Mouse (Mus musculus) neural tube, embryonic 11.5 days (tissue): Measurements from ENCODE around the gene Atoh7. TPM values are rescaled to one million over a fixed set of nuclear protein-coding genes. Genes with fewer than 3 reads are reported as not detected.

Experiments
- ATAC-seq: fragments of 200-750 bp; cut with Nextera tagmentation; 2 replicates; pipeline ENCODE4 v1.8.0; 2017; ENCODE audit warnings: moderate number of reproducible peaks, mild to moderate bottlenecking, moderate TSS enrichment, moderate library complexity; ENCODE audit not compliant: insufficient read depth, low FRiP score, low TSS enrichment
- DNase-seq: peaks from one replicate; pipeline ENCODE4 v3.0.0-alpha.2; 2015; ENCODE audit warnings: low spot score
- H3K27ac ChIP-seq: fragments of 300-500 bp; sonication (generic); 2 replicates; pipeline ENCODE4 v1.5.1; 2014; ENCODE audit warnings: low read depth, mild to moderate bottlenecking, low read length
- H3K27me3 ChIP-seq: fragments of 300-500 bp; sonication (generic); 2 replicates; pipeline ENCODE4 v1.6.1; 2014; ENCODE audit warnings: mild to moderate bottlenecking, low read length, mixed read lengths; ENCODE audit not compliant: control insufficient read depth, insufficient read depth
- H3K36me3 ChIP-seq: fragments of 300-500 bp; sonication (generic); 2 replicates; pipeline ENCODE4 v1.6.1; 2014; ENCODE audit warnings: mild to moderate bottlenecking, low read length, moderate library complexity, mixed read lengths; ENCODE audit not compliant: control insufficient read depth, insufficient read depth
- H3K4me1 ChIP-seq: fragments of 300-500 bp; sonication (generic); 2 replicates; pipeline ENCODE4 v1.6.1; 2014; ENCODE audit warnings: low read length, mixed read lengths; ENCODE audit not compliant: control insufficient read depth, insufficient read depth
- H3K4me2 ChIP-seq: fragments of 300-500 bp; sonication (generic); 2 replicates; pipeline ENCODE4 v1.6.1; 2014; ENCODE audit warnings: low read depth, mild to moderate bottlenecking, moderate library complexity
- H3K4me3 ChIP-seq: fragments of 300-500 bp; sonication (generic); 2 replicates; pipeline ENCODE4 v1.5.1; 2014; ENCODE audit warnings: low read depth, low read length
- H3K9ac ChIP-seq: fragments of 300-500 bp; sonication (generic); 2 replicates; pipeline ENCODE4 v1.6.1; 2014; ENCODE audit warnings: mild to moderate bottlenecking, low read length
- H3K9me3 ChIP-seq: fragments of 300-500 bp; sonication (generic); 2 replicates; pipeline ENCODE4 v1.6.1; 2016; ENCODE audit warnings: low read length; ENCODE audit not compliant: control insufficient read depth
- WGBS: fragments of 180-500 bp; shearing (Covaris S2); extraction: QIAGEN DNeasy Blood & Tissue Kit; methylation state at CpG from one replicate; pipeline ENCODE4 v1.1.7; 2014; 5-methylcytosine and 5-hydroxymethylcytosine counted together
- polyA plus RNA-seq: library from polyadenylated mRNA; unstranded; fragments of >200 nt; fragmentation: Nextera tagmentation; extraction: Ambion mirVana; gene quantifications from 2 replicates; pipeline ENCODE4 v1.2.1, GENCODE M21; 2014

The Atoh7 gene
- polyA plus RNA-seq, 1 experiment from 2014 or later: 0.89 TPM

DNA sequence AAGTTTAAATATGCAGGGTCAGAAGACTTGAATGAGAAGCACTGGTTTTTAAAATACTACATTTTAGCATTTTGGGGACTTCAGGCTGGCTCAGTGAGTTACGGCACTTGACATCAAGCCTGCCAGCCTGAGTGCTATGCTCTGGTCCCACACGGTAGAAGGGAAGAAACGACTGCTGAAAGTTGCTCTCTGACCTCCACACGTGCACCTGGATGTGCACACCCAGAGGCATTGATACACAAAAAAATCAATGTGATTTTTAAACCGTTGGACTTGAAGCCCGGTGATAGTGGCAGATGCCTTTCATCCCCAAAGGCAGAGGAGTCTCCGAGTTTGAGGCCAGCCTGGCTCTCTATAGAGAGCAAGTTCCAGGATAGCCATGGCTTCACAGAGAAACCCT, 7.5 kb upstream of the Atoh7 start:
- no peaks in the 10 kb centered on the region for H3K9me3 ChIP-seq
- no peak overlapping the region for H3K9ac ChIP-seq
- H3K4me1 ChIP-seq: no peaks in the 10 kb centered on the region
- ATAC-seq: no peak
- no peak overlapping the region for H3K4me3 ChIP-seq
- DNase-seq: no peak
- WGBS: 74% methylated on average over 7 of the region's 7 CpGs
- no peak overlapping the region for H3K4me2 ChIP-seq
- 0 out of 2 replicates have a peak, but pooled peaks cover 2% of the 10 kb centered on the region for H3K27me3 ChIP-seq
- no peaks in the 10 kb centered on the region for H3K36me3 ChIP-seq
- H3K27ac ChIP-seq: no peak overlapping the region

DNA sequence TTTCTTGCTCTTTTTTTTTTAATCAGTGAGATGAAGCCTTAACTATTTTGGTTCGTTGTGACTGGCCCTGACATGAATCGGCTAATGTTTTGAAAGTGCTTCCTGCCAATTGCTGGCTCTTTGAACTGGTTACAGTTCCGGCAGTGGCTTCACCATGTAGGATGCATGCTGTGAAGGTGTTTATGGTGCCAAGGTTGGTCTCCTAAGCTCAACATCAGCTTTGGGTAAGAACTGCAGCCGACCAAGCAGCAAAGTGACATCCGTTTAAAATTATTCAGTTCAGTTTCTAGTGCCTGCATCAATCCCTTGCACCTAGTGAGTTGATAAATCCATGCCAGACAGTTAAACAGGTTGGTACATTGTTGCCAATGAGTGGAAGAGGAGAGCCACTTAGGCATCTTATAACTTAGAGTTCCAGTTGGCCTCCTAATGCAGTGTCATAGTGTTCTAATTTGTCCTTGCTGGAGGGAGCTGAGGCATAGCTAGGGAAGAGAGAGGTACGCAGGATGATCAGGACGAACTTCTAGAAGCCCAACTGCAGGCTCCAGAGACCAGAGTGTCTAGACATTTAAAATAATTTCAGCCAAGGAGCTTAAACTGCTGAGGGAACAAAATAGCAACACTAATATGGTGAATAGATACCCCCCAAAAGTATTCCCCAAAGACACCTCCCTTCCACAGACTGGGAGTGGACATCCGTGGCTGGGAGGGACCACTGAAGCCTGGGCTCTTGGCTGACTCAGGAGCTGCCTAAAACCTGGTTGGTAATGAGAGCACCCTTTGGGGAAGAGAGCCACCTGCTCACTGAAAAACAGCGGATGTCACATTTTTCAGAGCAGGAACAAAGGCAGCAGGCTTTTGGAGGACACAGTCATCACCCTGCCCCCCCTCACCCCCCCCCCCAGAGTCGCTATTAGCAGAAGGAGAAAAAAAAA, 6.6 kb upstream of the Atoh7 start:
- Histone ChIP-seq H3K4me2 (no peak overlapping the region), H3K36me3 (no peaks in the 10 kb centered on the region), H3K9me3 (no peaks in the 10 kb centered on the region), H3K4me1 (no peaks in the 10 kb centered on the region), H3K27me3 (peaks cover 2% of the 10 kb centered on the region; the same call in 1 of the 2 replicates), H3K27ac (no peak overlapping the region), H3K9ac (no peak overlapping the region), H3K4me3 (no peak overlapping the region)
- no peak for ATAC-seq
- no peak for DNase-seq
- WGBS: 74% methylated on average over 9 of the region's 10 CpGs

DNA sequence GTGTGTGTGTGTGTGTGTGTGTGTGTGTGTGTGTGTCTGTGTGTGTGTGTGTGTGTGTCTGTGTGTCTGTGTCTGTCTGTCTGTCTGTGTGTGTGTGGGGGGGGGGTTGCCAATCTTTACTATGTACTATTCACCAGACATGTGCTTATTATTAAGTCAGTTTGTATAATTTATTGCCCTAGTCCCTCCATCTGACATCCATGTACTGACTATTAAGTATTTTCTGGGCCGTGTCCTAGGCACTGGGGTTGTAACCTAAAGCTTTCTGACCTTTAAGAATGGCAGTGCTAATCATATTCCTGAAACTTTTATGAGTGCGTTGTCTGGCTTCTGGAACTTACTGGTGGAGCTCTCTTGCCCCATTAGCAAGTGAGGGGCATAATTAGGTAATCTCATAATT, 2.7 kb upstream of the Atoh7 start:
- H3K27ac ChIP-seq: no peak overlapping the region
- no peak overlapping the region for H3K4me2 ChIP-seq
- no peaks in the 10 kb centered on the region for H3K9me3 ChIP-seq
- H3K9ac ChIP-seq: no peak overlapping the region
- H3K27me3 ChIP-seq: peaks cover 9% of the 10 kb centered on the region
- WGBS: 67% methylated on average over 2 of the region's 2 CpGs
- ATAC-seq (no peak), DNase-seq (no peak)
- H3K4me3 ChIP-seq: no peak overlapping the region
- H3K4me1 ChIP-seq: peaks cover 4% of the 10 kb centered on the region; the same call in 1 of the 2 replicates
- H3K36me3 ChIP-seq: no peaks in the 10 kb centered on the region

DNA sequence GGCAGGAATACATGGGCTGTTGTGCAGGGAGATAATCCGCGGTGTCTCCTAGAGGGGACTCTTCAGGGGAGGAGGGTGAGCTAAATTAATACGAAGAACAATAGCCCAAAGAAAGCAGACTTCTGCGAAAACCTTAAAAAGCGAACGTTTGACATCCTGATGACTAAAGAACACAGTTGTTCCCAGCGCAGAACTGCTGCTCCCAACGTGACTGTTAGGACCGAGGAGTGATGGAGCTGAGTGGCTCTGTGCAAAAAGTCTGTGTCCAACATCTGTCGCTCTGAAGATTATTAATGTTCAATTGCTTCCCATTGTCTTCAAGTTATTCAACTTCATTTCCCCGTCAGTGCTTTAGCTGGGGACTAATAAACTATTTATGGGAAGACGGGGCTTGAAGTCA, 1.3 kb upstream of the Atoh7 start:
- no peak overlapping the region for H3K4me2 ChIP-seq
- no peaks in the 10 kb centered on the region for H3K36me3 ChIP-seq
- H3K4me3 ChIP-seq: no peak overlapping the region
- no peak overlapping the region for H3K9ac ChIP-seq
- H3K9me3 ChIP-seq: no peaks in the 10 kb centered on the region
- no peak for ATAC-seq
- H3K27me3 ChIP-seq: peaks cover 9% of the 10 kb centered on the region
- 59% methylated on average over 12 of the region's 12 CpGs for WGBS
- no peak overlapping the region for H3K27ac ChIP-seq
- DNase-seq: no peak
- peaks cover 4% of the 10 kb centered on the region; the same call in 1 of the 2 replicates for H3K4me1 ChIP-seq

DNA sequence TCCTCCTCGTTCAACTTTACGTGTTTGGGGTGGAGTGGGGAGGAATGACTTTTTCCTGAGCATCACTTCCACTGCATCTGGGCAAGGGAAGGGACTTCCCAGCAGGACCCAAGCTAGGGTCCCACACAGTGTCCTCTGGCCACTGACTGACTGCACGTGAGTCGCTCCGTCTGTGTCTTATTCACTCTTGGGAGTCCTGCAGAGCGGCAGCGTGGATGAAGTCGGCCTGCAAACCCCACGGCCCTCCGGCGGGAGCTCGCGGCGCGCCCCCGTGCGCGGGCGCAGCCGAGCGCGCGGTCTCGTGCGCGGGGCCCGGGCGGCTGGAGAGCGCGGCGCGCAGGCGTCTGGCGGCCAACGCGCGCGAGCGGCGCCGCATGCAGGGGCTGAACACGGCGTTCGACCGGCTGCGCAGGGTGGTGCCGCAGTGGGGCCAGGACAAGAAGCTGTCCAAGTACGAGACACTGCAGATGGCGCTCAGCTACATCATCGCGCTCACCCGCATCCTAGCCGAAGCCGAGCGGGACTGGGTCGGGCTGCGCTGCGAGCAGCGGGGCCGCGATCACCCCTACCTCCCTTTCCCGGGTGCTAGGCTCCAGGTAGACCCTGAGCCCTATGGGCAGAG, 601 bp downstream of the Atoh7 start:
- peaks cover 4% of the 10 kb centered on the region; the same call in 1 of the 2 replicates for H3K4me1 ChIP-seq
- H3K36me3 ChIP-seq: no peaks in the 10 kb centered on the region
- under 1% methylated on average over 62 of the region's 62 CpGs for WGBS
- H3K4me3 ChIP-seq: peak overlapping the region; percentile 48
- H3K27ac ChIP-seq: no peak overlapping the region
- no peaks in the 10 kb centered on the region for H3K9me3 ChIP-seq
- peak; percentile 88 for ATAC-seq
- peak overlapping the region; percentile 78 for H3K4me2 ChIP-seq
- H3K9ac ChIP-seq: peak overlapping the region; percentile 61
- peaks cover 9% of the 10 kb centered on the region for H3K27me3 ChIP-seq
- peak; percentile 78 for DNase-seq

DNA sequence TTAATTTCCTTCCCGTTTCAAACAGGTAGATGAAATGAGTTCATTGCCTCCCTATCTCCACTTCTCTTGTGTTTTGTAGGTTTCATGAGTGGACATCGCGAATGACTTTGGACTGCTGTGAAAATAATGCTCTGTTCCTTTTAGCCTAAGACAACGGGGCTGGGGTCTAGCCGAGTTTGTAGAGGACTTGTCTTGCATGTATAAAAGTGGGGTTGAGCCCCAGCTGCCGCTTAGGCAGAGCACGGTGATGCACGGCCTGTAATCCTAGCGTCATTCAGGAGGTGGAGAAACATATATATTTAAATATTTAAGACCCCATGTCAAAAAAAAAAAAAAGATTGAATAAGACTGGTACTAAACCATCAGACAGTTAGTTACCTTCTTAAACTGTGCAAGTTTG, 1.2 kb downstream of the Atoh7 start:
- Histone ChIP-seq H3K27me3 (peaks cover 9% of the 10 kb centered on the region), H3K4me1 (peaks cover 4% of the 10 kb centered on the region; the same call in 1 of the 2 replicates), H3K4me3 (peak overlapping the region; percentile 48), H3K27ac (no peak overlapping the region), H3K9me3 (no peaks in the 10 kb centered on the region), H3K9ac (peak overlapping the region; percentile 61), H3K36me3 (no peaks in the 10 kb centered on the region), H3K4me2 (peak overlapping the region; percentile 78)
- DNase-seq: no peak
- ATAC-seq: no peak
- WGBS: 15% methylated on average over 9 of the region's 9 CpGs

DNA sequence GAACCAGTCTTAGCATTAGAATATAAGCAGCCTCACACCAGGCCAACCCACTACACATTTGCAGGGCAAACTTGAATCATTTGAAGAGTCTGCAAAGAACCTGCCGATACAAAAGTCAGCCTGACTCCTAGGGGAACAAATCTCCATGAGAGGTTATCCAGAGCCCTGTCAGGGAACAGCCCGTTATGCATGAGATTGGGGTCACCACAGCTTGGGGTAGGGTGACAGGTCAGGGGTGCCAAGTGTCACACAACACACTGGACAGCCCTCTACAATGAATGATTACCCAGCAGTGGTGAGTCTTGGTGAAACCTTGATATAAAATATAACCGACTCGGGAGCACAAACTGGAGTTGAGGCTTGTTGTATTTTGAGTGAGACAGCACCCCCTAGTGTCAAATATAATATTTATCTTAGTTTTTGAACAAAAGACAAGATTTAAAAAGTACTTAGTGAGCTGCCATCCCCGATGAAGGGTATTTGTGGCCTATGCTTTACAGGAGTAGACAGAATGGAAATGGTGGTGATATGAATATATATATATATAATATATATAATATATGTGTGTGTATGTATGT, 13.7 kb downstream of the Atoh7 start:
- H3K4me1 ChIP-seq: no peaks in the 10 kb centered on the region
- no peak overlapping the region for H3K9ac ChIP-seq
- no peaks in the 10 kb centered on the region for H3K9me3 ChIP-seq
- no peak for ATAC-seq
- H3K4me2 ChIP-seq: no peak overlapping the region
- 59% methylated on average over 5 of the region's 5 CpGs for WGBS
- H3K27ac ChIP-seq: no peak overlapping the region
- H3K27me3 ChIP-seq: no peaks in the 10 kb centered on the region
- no peak overlapping the region for H3K4me3 ChIP-seq
- no peak for DNase-seq
- no peaks in the 10 kb centered on the region for H3K36me3 ChIP-seq

DNA sequence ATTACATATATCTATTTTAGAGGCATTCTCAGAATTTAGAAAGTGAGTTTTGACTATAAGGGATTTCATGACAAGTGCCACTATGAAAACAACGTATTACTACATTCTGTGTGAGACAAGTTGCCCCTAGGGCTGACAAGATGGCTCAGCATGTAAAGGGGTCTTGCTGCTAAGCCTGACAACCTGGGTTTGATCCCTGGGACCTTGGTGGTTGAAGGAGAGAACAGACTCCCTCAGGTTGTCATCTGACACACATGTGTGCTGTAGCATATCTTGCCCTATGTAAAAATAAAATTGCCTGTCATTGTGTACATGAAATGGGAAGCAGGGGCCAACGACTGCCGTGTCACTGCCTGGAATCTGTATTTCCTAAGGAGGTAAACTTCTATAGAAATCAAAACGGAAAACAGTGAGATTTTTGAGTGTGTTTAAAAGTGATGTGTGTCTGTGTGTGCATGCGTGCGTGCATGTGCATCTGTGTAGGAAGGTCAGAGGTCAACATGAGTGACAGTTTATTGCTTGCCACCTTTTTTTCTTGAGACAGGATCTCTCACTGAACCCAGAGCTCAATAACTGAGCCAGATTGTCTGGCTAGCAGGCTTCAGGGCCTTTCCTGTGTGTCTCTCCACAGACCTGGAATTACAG, 14.4 kb downstream of the Atoh7 start:
- Histone ChIP-seq H3K4me2 (no peak overlapping the region), H3K9me3 (no peaks in the 10 kb centered on the region), H3K4me3 (no peak overlapping the region), H3K27ac (no peak overlapping the region), H3K36me3 (no peaks in the 10 kb centered on the region), H3K27me3 (no peaks in the 10 kb centered on the region), H3K4me1 (no peaks in the 10 kb centered on the region), H3K9ac (no peak overlapping the region)
- no peak for ATAC-seq
- WGBS: 85% methylated on average over 6 of the region's 6 CpGs
- no peak for DNase-seq
